8 mouse cellular contexts compared by ENCODE assay signal in the genomic region with DNA sequence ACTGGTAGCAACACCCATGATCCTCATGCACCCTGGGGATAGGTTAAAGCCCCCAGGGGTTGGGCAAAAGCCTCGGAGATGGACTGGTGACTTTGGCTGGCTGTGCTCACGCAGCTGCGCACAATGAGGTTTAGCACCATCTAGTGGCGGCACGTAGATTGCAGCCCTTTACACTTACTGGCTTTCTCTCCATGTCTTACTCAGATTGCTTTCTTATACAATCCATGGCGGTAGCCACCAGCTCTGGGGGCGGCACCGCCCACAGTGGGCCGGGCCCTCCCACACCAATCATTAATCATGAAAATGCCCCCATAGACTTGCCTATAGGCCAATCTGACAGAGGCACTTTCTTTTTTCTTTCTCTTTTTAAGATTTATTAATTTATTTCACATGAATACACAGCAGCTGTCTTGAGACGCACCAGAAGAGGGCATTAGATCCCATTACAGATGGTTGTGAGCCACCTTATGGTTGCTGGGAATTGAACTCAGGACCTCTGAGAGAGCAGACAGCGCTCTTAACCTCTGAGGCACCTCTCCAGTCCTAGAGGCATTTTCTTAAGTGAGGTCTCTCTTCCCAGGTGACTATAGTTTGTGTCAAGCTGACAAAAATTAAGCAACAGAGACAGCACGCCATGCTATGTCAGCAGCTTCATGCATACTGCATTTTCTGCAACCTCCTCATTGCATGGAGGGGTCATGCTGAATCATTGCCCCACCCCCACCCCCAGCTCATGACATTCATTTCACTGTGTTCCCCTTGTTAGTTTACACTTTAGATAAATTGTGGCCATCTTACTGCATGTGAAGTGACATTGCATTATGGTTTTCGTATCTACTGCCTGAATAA. TPM values are rescaled to one million over a fixed set of nuclear protein-coding genes. Genes with fewer than 3 reads are reported as not detected.
DNase-seq lines count a peak whose midpoint lies in the region; ATAC-seq and TF ChIP-seq lines count a peak whose summit lies in the region.

No protein-coding gene starts in this region.

- ATAC-seq in frontal cortex, adult (ENCODE audit: low TSS enrichment), result peak; percentile 83
- peak; percentile 77 for ATAC-seq in liver, embryonic 14.5 days (ENCODE audit: insufficient read depth)
- ATAC-seq in neural tube, embryonic 12.5 days (ENCODE audit: low FRiP score, low read depth), result peak; percentile 97

- H3K4me1 ChIP-seq in cerebellum, adult 2 months (ENCODE audit: control insufficient read depth, insufficient read depth, low read length), result no peaks in the 10 kb centered on the region
- H3K4me1 ChIP-seq in liver, embryonic 14.5 days (replicated peaks; ENCODE audit: control insufficient read depth in 2 of 2, insufficient read depth in 2 of 2, low read length in 1 of 2), result no peaks in the 10 kb centered on the region
- no peaks in the 10 kb centered on the region for H3K4me1 ChIP-seq in neural tube, embryonic 12.5 days
- peaks cover 2% of the 10 kb centered on the region; the same call in 1 of the 2 replicates for H3K4me1 ChIP-seq in testis, adult 2 months (ENCODE audit: control insufficient read depth, insufficient read depth, low read length)

- H3K4me2 ChIP-seq in liver, embryonic 14.5 days (ENCODE audit: low read depth), result no peak overlapping the region
- H3K4me2 ChIP-seq in neural tube, embryonic 12.5 days (replicated peaks), result no peak overlapping the region

- TF ChIP-seq EP300 in liver, embryonic 14.5 days (IDR thresholded peaks at IDR 0.05; ENCODE audit: low read depth), result no peak

- no peak overlapping the region for H3K4me3 ChIP-seq in cerebellum, adult 2 months (replicated peaks; ENCODE audit: insufficient read depth, low read depth, low read length)
- H3K4me3 ChIP-seq in liver, embryonic 14.5 days (ENCODE audit: insufficient read depth in 1 of 2, low read depth in 2 of 2, low read length in 2 of 2), result no peak overlapping the region
- no peak overlapping the region for H3K4me3 ChIP-seq in neural tube, embryonic 12.5 days
- no peak overlapping the region for H3K4me3 ChIP-seq in testis, adult 2 months (ENCODE audit: control insufficient read depth, low read depth, low read length)

- no peak for TF ChIP-seq POLR2A in cerebellum, adult 2 months (IDR thresholded peaks at IDR 0.05; ENCODE audit: borderline replicate concordance, insufficient read depth, low read length)
- TF ChIP-seq POLR2A in testis, adult 2 months (IDR thresholded peaks at IDR 0.05; ENCODE audit: control insufficient read depth, low read depth, low read length), result no peak

- H3K27me3 ChIP-seq in cerebellum, adult 2 months (ENCODE audit: control insufficient read depth, insufficient read depth, low read length), result no peaks in the 10 kb centered on the region
- no peaks in the 10 kb centered on the region for H3K27me3 ChIP-seq in liver, embryonic 14.5 days (ENCODE audit: control insufficient read depth, insufficient read depth, low read length)
- no peaks in the 10 kb centered on the region for H3K27me3 ChIP-seq in neural tube, embryonic 12.5 days (replicated peaks)
- no peaks in the 10 kb centered on the region for H3K27me3 ChIP-seq in testis, adult 2 months (ENCODE audit: control insufficient read depth, insufficient read depth, low read length)

- H3K27ac ChIP-seq in cerebellum, adult 2 months (ENCODE audit: insufficient read depth, low read length), result no peak overlapping the region
- no peak overlapping the region for H3K27ac ChIP-seq in liver, embryonic 14.5 days
- no peak overlapping the region for H3K27ac ChIP-seq in neural tube, embryonic 12.5 days
- H3K27ac ChIP-seq in testis, adult 2 months (ENCODE audit: control insufficient read depth, insufficient read depth, low read depth, low read length), result no peak overlapping the region

- TF ChIP-seq CTCF in cerebellum, adult 2 months (IDR thresholded peaks at IDR 0.05; ENCODE audit: borderline replicate concordance, insufficient read depth, low read depth, low read length), result no peak
- peak; percentile 58 for TF ChIP-seq CTCF in liver, embryonic 14.5 days (IDR thresholded peaks at IDR 0.05; ENCODE audit: low read depth)
- TF ChIP-seq CTCF in testis, adult 2 months (IDR thresholded peaks at IDR 0.05; ENCODE audit: control insufficient read depth, insufficient read depth, insufficient replicate concordance, low read depth, low read length), result peak; percentile 22; the same call in 1 of the 2 replicates

- H3K9ac ChIP-seq in liver, embryonic 14.5 days (replicated peaks), result no peak overlapping the region
- no peak overlapping the region for H3K9ac ChIP-seq in neural tube, embryonic 12.5 days

- WGBS in cerebellum, adult 2 months, result 26% methylated on average over 12 of the region's 13 CpGs
- whole genome bisulfite sequencing in liver, embryonic 14.5 days (ENCODE audit: insufficient replicate concordance), result 22% methylated on average over 12 of the region's 13 CpGs
- 28% methylated on average over 12 of the region's 13 CpGs for whole genome bisulfite sequencing in neural tube, embryonic 12.5 days

- no peaks in the 10 kb centered on the region for H3K9me3 ChIP-seq in liver, embryonic 14.5 days (ENCODE audit: control insufficient read depth, low read length)
- no peaks in the 10 kb centered on the region for H3K9me3 ChIP-seq in neural tube, embryonic 12.5 days

- DNase-seq in A20 (ENCODE audit: low read depth, low spot score), result peak; percentile 67
- peak; percentile 48 to 70 for DNase-seq in cerebellum, adult 2 months
- DNase-seq in heart, postnatal 4 days, result peak; percentile 81
- DNase-seq in layer of hippocampus, adult 11-12 months (ENCODE audit: low spot score), result peak; percentile 77
- DNase-seq in liver, embryonic 14.5 days (ENCODE audit: low read depth in 3 of 3, low spot score in 3 of 3), result peak in 1 of 3 experiments; percentile 44

- H3K36me3 ChIP-seq in liver, embryonic 14.5 days (replicated peaks; ENCODE audit: control insufficient read depth, insufficient read depth, low read depth), result no peaks in the 10 kb centered on the region
- no peaks in the 10 kb centered on the region for H3K36me3 ChIP-seq in neural tube, embryonic 12.5 days
- no peaks in the 10 kb centered on the region for H3K36me3 ChIP-seq in testis, adult 2 months (ENCODE audit: control insufficient read depth, insufficient read depth, low read length)

RNA-seq across cellular contexts. Expression of gene Hunk, which starts 35.9 kb away (rescaled TPM):
- 12.6 and 12.8 TPM in 2 replicates for polyA plus RNA-seq in cerebellum, adult 2 months (2012; rRNA removed)
- total RNA-seq in heart, postnatal 4 days (2021), result 1 to 10 TPM; 7.2 to 8.4 TPM
- polyA plus RNA-seq in liver, embryonic 14.5 days (2012; rRNA removed), result 0.79 and 0.88 TPM in 2 replicates
- polyA plus RNA-seq in liver, embryonic 14.5 days (2014; fragmentation: Nextera tagmentation; extraction: Ambion mirVana), result 0.75 and 0.80 TPM in 2 replicates
- polyA plus RNA-seq in neural tube, embryonic 12.5 days (2016; fragmentation: Nextera tagmentation; extraction: Ambion mirVana), result 11.4 and 12.1 TPM in 2 replicates
- polyA plus RNA-seq in testis, adult 2 months (2012; rRNA removed), result 5.0 and 5.7 TPM in 2 replicates
